Mouse (Mus musculus) myocyte (in vitro differentiated cells): ENCODE results near the gene Gm20388. TPM values are rescaled to one million over a fixed set of nuclear protein-coding genes. Genes with fewer than 3 reads are reported as not detected.

Experiments used
- H3K27me3 ChIP-seq: one replicate; pipeline ENCODE4 v1.6.1; 2011; ENCODE audit not compliant: control insufficient read depth, insufficient read depth, insufficient read length
- H3K36me3 ChIP-seq: one replicate; pipeline ENCODE4 v1.6.1; 2011; ENCODE audit not compliant: control insufficient read depth, insufficient read depth
- H3K4me2 ChIP-seq: one replicate; pipeline ENCODE4 v1.6.1; 2011; ENCODE audit warnings: low read depth, control low read depth
- H3K4me3 ChIP-seq: one replicate; pipeline ENCODE4 v1.5.1; 2011; ENCODE audit warnings: mild to moderate bottlenecking, control low read depth, moderate library complexity
- H3K79me2 ChIP-seq: one replicate; pipeline ENCODE4 v1.6.1; 2011; ENCODE audit not compliant: control insufficient read depth, insufficient read depth
- H3ac ChIP-seq: one replicate; pipeline ENCODE4 v1.6.1; 2011; ENCODE audit not compliant: control insufficient read depth, insufficient read length
- CEBPB ChIP-seq: IDR thresholded peaks from 2 replicates; pipeline ENCODE4 v1.6.1; 2011; ENCODE audit warnings: mild to moderate bottlenecking, moderate library complexity; ENCODE audit not compliant: poor library complexity, insufficient read depth, severe bottlenecking
- E2F4 ChIP-seq: IDR thresholded peaks from one replicate; pipeline ENCODE4 v1.6.1; 2011; ENCODE audit warnings: mild to moderate bottlenecking, control low read depth, moderate library complexity; ENCODE audit not compliant: insufficient read depth
- MAX ChIP-seq: IDR thresholded peaks from one replicate; pipeline ENCODE4 v1.6.1; 2011; ENCODE audit warnings: low read depth, mild to moderate bottlenecking, control low read depth
- MYOD1 ChIP-seq, 3 experiments: IDR thresholded peaks; one replicate each; pipeline ENCODE4 v1.6.1; 2011; ENCODE audit warnings: control low read depth in 2 of 3, low read depth in 2 of 3, mild to moderate bottlenecking in 2 of 3, moderate library complexity in 1 of 3; ENCODE audit not compliant: insufficient read length in 2 of 3, control insufficient read depth in 1 of 3
- MYOG ChIP-seq, 3 experiments: IDR thresholded peaks; one replicate each; pipeline ENCODE4 v1.6.1; 2011; ENCODE audit warnings: control low read depth in 2 of 3, low read depth in 2 of 3, mild to moderate bottlenecking in 2 of 3; ENCODE audit not compliant: insufficient read length in 2 of 3, control insufficient read depth in 1 of 3, insufficient read depth in 1 of 3
- POLR2A ChIP-seq: IDR thresholded peaks from one replicate; pipeline ENCODE4 v1.6.1; 2011; ENCODE audit warnings: low read depth, mild to moderate bottlenecking, control low read depth, moderate library complexity; ENCODE audit not compliant: insufficient read length
- POLR2AphosphoS2 ChIP-seq: IDR thresholded peaks from one replicate; pipeline ENCODE4 v1.6.1; 2011; ENCODE audit warnings: low read depth, control low read depth; ENCODE audit not compliant: insufficient read length
- REST ChIP-seq: IDR thresholded peaks from one replicate; pipeline ENCODE4 v1.6.1; 2011; ENCODE audit warnings: mild to moderate bottlenecking, control low read depth, moderate library complexity; ENCODE audit not compliant: insufficient read depth, insufficient read length
- SRF ChIP-seq: IDR thresholded peaks from one replicate; pipeline ENCODE4 v1.6.1; 2011; ENCODE audit warnings: low read depth; ENCODE audit not compliant: control insufficient read depth, insufficient read length
- TCF12 ChIP-seq: IDR thresholded peaks from one replicate; pipeline ENCODE4 v1.6.1; 2011; ENCODE audit warnings: mild to moderate bottlenecking, control low read depth; ENCODE audit not compliant: poor library complexity, insufficient read depth, severe bottlenecking
- TCF3 ChIP-seq: IDR thresholded peaks from one replicate; pipeline ENCODE4 v1.6.1; 2011; ENCODE audit warnings: low read depth, control low read depth; ENCODE audit not compliant: insufficient read length
- USF1 ChIP-seq: IDR thresholded peaks from one replicate; pipeline ENCODE4 v1.6.1; 2011; ENCODE audit warnings: low read depth, mild to moderate bottlenecking, control low read depth, moderate library complexity
- polyA plus RNA-seq: library from polyadenylated mRNA; unstranded; fragments of >200 nt; fragmentation: generic; extraction: Trizol; gene quantifications from one replicate; pipeline ENCODE4 v1.2.1, GENCODE M21; 2012; ENCODE audit warnings: missing spikeins

The Gm20388 gene
- polyA plus RNA-seq, 1 experiment, result 15.3 TPM

DNA sequence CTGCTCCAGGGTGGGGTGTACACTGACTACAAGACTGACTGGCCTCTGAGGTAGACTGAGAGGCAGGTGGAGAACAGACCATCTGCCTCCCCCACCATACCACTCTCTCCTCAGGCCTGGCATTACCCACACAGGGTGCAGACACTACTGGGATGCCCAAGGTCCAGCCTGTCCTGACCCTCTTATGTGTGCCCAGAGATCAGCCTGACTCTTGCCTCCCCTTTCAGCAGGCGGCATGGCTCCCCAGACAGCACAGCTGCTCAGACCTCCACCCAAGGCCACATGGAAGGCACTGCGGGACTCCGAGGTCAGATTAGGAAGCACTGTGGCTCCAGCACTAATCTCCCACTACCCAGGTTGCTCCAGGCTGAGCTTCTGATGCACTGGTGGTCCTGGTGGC, 2760.1 kb downstream of the Gm20388 start:
- no peaks in the 10 kb centered on the region for H3K36me3 ChIP-seq
- peak in 2 of 3 experiments; percentile 37 to 82 for TF ChIP-seq MYOG (IDR thresholded peaks at IDR 0.05; ENCODE audit: control insufficient read depth in 1 of 3, insufficient read depth in 1 of 3, insufficient read length in 2 of 3, low read depth in 2 of 3)
- TF ChIP-seq TCF12, result peak; percentile 8
- peak; percentile 64 for TF ChIP-seq TCF3
- peak in 2 of 3 experiments; percentile 36 to 55 for TF ChIP-seq MYOD1 (IDR thresholded peaks at IDR 0.05; ENCODE audit: control insufficient read depth in 1 of 3, insufficient read length in 2 of 3, low read depth in 2 of 3)
- no peak for TF ChIP-seq MAX
- TF ChIP-seq REST, result no peak

DNA sequence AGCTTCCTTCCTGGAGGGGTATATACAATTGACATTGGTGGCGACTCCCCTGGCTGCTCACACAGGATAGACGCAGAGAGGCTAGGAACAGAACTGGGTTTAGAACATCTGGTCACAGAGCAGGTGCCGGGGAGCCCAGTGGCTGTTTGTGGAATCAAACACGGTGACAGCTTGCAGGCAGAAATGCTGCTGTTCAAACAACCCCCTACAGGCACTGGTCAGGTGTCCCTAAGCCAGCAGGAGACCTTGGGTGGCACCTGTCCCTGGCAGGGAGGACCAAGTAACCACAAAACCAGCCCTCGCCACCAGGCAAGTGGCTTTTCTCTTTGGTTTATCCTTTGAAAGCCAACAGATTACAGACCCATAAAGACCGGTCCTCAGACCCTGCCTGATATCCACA, 2761.3 kb downstream of the Gm20388 start:
- H3K27me3 ChIP-seq, result peaks cover 65% of the 10 kb centered on the region
- H3K79me2 ChIP-seq, result no peaks in the 10 kb centered on the region
- no peak overlapping the region for H3ac ChIP-seq
- H3K4me2 ChIP-seq, result no peak overlapping the region
- no peaks in the 10 kb centered on the region for H3K36me3 ChIP-seq
- H3K4me3 ChIP-seq, result no peak overlapping the region
- TF ChIP-seq TCF12, result no peak
- no peak for TF ChIP-seq REST
- TF ChIP-seq SRF, result no peak
- TF ChIP-seq MYOG (IDR thresholded peaks at IDR 0.05; ENCODE audit: control insufficient read depth in 1 of 3, insufficient read depth in 1 of 3, insufficient read length in 2 of 3, low read depth in 2 of 3), result peak in 1 of 3 experiments; percentile 73
- peak; percentile 8 for TF ChIP-seq TCF3
- TF ChIP-seq POLR2A, result no peak
- no peak for TF ChIP-seq USF1
- no peak for TF ChIP-seq E2F4
- TF ChIP-seq MYOD1 (IDR thresholded peaks at IDR 0.05; ENCODE audit: control insufficient read depth in 1 of 3, insufficient read length in 2 of 3, low read depth in 2 of 3), result peak in 2 of 3 experiments; percentile 16 to 36

More for the DNA sequence above, 2760.1 kb downstream of the Gm20388 start:
- Histone ChIP-seq H3K4me2 (no peak overlapping the region), H3K27me3 (peaks cover 65% of the 10 kb centered on the region), H3ac (no peak overlapping the region), H3K79me2 (no peaks in the 10 kb centered on the region), H3K4me3 (no peak overlapping the region)

DNA sequence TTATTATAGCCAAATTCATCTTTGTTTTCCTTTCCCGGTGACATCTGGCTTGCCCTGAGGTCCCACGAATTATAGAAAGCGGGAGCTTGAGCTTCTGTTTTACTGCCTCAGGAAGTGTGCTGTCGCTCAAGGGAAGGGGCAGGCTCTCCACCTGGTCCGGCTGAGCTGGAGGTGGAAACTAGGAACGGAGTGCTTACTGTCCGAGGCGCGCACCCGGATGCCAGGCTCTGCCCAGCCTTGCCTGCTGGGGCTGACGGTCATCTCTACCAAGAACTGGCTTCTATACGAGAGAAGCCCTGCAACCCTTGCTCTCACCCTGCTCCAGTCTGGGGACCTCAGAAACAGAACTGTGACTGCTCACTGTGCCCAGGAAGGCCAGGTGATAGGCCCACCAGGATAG, 2763.3 kb downstream of the Gm20388 start:
- Histone ChIP-seq H3K79me2 (no peaks in the 10 kb centered on the region), H3K4me3 (no peak overlapping the region), H3K27me3 (peaks cover 67% of the 10 kb centered on the region), H3K4me2 (no peak overlapping the region), H3ac (no peak overlapping the region), H3K36me3 (no peaks in the 10 kb centered on the region)
- no peak for TF ChIP-seq TCF3
- TF ChIP-seq MYOG (IDR thresholded peaks at IDR 0.05; ENCODE audit: control insufficient read depth in 1 of 3, insufficient read depth in 1 of 3, insufficient read length in 2 of 3, low read depth in 2 of 3), result no peak
- no peak for TF ChIP-seq CEBPB
- no peak for TF ChIP-seq POLR2AphosphoS2
- no peak for TF ChIP-seq E2F4
- TF ChIP-seq MYOD1 (IDR thresholded peaks at IDR 0.05; ENCODE audit: control insufficient read depth in 1 of 3, insufficient read length in 2 of 3, low read depth in 2 of 3), result no peak
- TF ChIP-seq REST, result no peak
- no peak for TF ChIP-seq POLR2A
- no peak for TF ChIP-seq USF1
- no peak for TF ChIP-seq TCF12
- TF ChIP-seq MAX, result no peak
- TF ChIP-seq SRF, result no peak

DNA sequence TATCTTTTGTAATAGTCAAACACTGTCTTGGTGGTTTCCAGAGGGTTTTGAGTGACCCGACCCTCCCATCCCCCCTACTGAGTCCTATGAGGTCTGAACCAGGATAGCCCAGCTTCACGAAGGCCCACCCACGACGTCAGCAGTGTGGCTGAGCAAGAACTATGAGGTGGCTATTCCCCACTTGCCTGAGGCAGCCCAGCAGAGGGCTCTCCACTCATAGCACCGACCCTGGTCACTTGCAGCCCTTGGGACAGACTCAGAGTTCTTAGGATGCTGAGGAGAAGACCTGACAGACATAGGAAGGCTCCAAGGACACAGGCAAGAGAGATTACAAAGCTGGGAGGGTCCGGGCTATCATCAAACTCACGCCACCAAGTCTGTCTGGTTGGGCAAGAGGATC, 2764.4 kb downstream of the Gm20388 start:
- no peaks in the 10 kb centered on the region for H3K79me2 ChIP-seq
- H3K4me2 ChIP-seq, result no peak overlapping the region
- H3K4me3 ChIP-seq, result no peak overlapping the region
- H3K36me3 ChIP-seq, result no peaks in the 10 kb centered on the region
- no peak overlapping the region for H3ac ChIP-seq
- TF ChIP-seq CEBPB (no peak), MYOG (IDR thresholded peaks at IDR 0.05; ENCODE audit: control insufficient read depth in 1 of 3, insufficient read depth in 1 of 3, insufficient read length in 2 of 3, low read depth in 2 of 3) (no peak), POLR2AphosphoS2 (no peak), REST (no peak), SRF (no peak), POLR2A (no peak), TCF12 (no peak), USF1 (no peak), MYOD1 (IDR thresholded peaks at IDR 0.05; ENCODE audit: control insufficient read depth in 1 of 3, insufficient read length in 2 of 3, low read depth in 2 of 3) (no peak), TCF3 (no peak), MAX (no peak), E2F4 (no peak)
- H3K27me3 ChIP-seq, result peaks cover 65% of the 10 kb centered on the region
